ENCODE assay signal across 12 mouse cellular contexts in the genomic region with DNA sequence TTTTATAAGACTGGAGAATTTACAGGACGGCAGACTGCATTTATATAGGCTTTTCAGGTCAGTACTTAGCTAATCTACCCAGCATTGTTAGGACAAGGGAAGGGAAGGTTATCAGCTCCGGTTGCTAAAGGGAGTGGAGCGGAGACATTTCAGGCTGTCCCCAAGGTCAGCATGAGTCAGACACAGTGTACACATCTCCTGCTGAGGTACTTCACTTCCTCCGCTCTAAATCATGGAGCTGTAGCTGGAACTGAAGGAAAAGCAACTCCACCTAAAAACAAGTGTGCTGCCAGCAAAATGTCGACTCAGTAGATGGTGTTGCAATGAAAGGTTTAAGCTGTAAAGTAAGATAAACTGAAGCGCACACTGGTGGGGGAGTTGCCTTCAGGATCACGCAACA. TPM values are rescaled to one million over a fixed set of nuclear protein-coding genes. Genes with fewer than 3 reads are reported as not detected.
DNase-seq lines count a peak whose midpoint lies in the region; ATAC-seq and TF ChIP-seq lines count a peak whose summit lies in the region.
"Had no signal": no experiment of that assay in that cellular context is flagged by ENCODE, and none has a peak within 500 bp of the region (broad histone marks: within the 10 kb centered on the region; RNA-seq: fewer than 3 reads in every experiment).

No protein-coding gene starts in this region.

- no peak overlapping the region; the same call in 1 of the 2 replicates for H3K27ac ChIP-seq in intestine, postnatal 0 days (ENCODE audit: low read depth, low read length)
- H3K27ac ChIP-seq in thymus, adult 2 months (ENCODE audit: control insufficient read depth, insufficient read depth, low read length) = no peak overlapping the region
- no peak overlapping the region for H3K27ac ChIP-seq in forebrain, embryonic 14.5 days (ENCODE audit: low read depth, low read length)
- H3K27ac ChIP-seq: limb, embryonic 15.5 days; midbrain, embryonic 15.5 days had no signal

- H3K4me1 ChIP-seq in intestine, postnatal 0 days (replicated peaks; ENCODE audit: control insufficient read depth, insufficient read depth, low read length) = peaks cover 10% of the 10 kb centered on the region; the same call in 1 of the 2 replicates
- H3K4me1 ChIP-seq in thymus, adult 2 months (replicated peaks; ENCODE audit: control insufficient read depth, insufficient read depth, low read length) = no peaks in the 10 kb centered on the region
- H3K4me1 ChIP-seq in forebrain, embryonic 14.5 days (ENCODE audit: control insufficient read depth, insufficient read depth, low read length) = no peaks in the 10 kb centered on the region
- H3K4me1 ChIP-seq: midbrain, embryonic 15.5 days had no signal

- H3K9me3 ChIP-seq in intestine, postnatal 0 days (ENCODE audit: control insufficient read depth) = no peaks in the 10 kb centered on the region
- no peaks in the 10 kb centered on the region for H3K9me3 ChIP-seq in forebrain, embryonic 14.5 days (replicated peaks; ENCODE audit: control insufficient read depth, low read length)
- H3K9me3 ChIP-seq: limb, embryonic 15.5 days; midbrain, embryonic 15.5 days had no signal

- 18% methylated on average over 7 of the region's 7 CpGs for WGBS in intestine, postnatal 0 days
- WGBS in thymus, adult 2 months = 81% methylated on average over 7 of the region's 7 CpGs
- WGBS in forebrain, embryonic 14.5 days = 83% methylated on average over 7 of the region's 7 CpGs

- peak; percentile 28 for DNase-seq in embryo, embryonic 10 days (ENCODE audit: low spot score)
- no peak for DNase-seq in embryo, embryonic 9.5 days (ENCODE audit: extremely low spot score)
- DNase-seq in 416B (ENCODE audit: low read depth) = peak; percentile 76
- DNase-seq in fibroblast of lung, adult 2 months (ENCODE audit: low read depth) = peak; percentile 40
- no peak for DNase-seq in thymus, adult 2 months
- DNase-seq in right cerebral cortex, postnatal 14 days = no peak
- no peak for DNase-seq in forebrain, embryonic 14.5 days (ENCODE audit: low spot score)
- DNase-seq: cerebellum, adult 18-20 months had no signal

- H3K4me2 ChIP-seq in intestine, postnatal 0 days (replicated peaks; ENCODE audit: low read depth) = no peak overlapping the region
- H3K4me2 ChIP-seq in forebrain, embryonic 14.5 days (ENCODE audit: low read length) = no peak overlapping the region
- H3K4me2 ChIP-seq: limb, embryonic 15.5 days; midbrain, embryonic 15.5 days had no signal

- no peak overlapping the region for H3K4me3 ChIP-seq in intestine, postnatal 0 days (ENCODE audit: low read depth, low read length)
- no peak overlapping the region for H3K4me3 ChIP-seq in thymus, adult 2 months (ENCODE audit: control insufficient read depth, insufficient read depth, low read length)
- no peak overlapping the region for H3K4me3 ChIP-seq in forebrain, embryonic 14.5 days (ENCODE audit: low read depth, low read length)
- H3K4me3 ChIP-seq: erythroblast, embryonic 14.5 days; limb, embryonic 15.5 days; midbrain, embryonic 15.5 days had no signal

- no peak for TF ChIP-seq POLR2A in thymus, adult 2 months (IDR thresholded peaks at IDR 0.05; ENCODE audit: control insufficient read depth, extremely low read depth, insufficient read depth, low read length, poor library complexity)

- H3K36me3 ChIP-seq in intestine, postnatal 0 days (ENCODE audit: control insufficient read depth, insufficient read depth) = peaks cover 5% of the 10 kb centered on the region; the same call in 1 of the 2 replicates
- no peaks in the 10 kb centered on the region for H3K36me3 ChIP-seq in thymus, adult 2 months (ENCODE audit: control insufficient read depth, insufficient read depth, low read length)
- no peaks in the 10 kb centered on the region for H3K36me3 ChIP-seq in forebrain, embryonic 14.5 days (ENCODE audit: control insufficient read depth, insufficient read depth, low read length)
- H3K36me3 ChIP-seq: limb, embryonic 15.5 days; midbrain, embryonic 15.5 days had no signal

- H3K9ac ChIP-seq in intestine, postnatal 0 days (ENCODE audit: low read depth, low read length) = no peak overlapping the region
- no peak overlapping the region for H3K9ac ChIP-seq in forebrain, embryonic 14.5 days (ENCODE audit: low read length)
- H3K9ac ChIP-seq: limb, embryonic 15.5 days; midbrain, embryonic 15.5 days had no signal

- ATAC-seq in intestine, postnatal 0 days = peak; percentile 72
- ATAC-seq in forebrain, embryonic 14.5 days = no peak
- ATAC-seq: midbrain, embryonic 15.5 days had no signal

- no peaks in the 10 kb centered on the region for H3K27me3 ChIP-seq in intestine, postnatal 0 days (replicated peaks; ENCODE audit: control insufficient read depth, insufficient read depth, low read length)
- no peaks in the 10 kb centered on the region for H3K27me3 ChIP-seq in thymus, adult 2 months (ENCODE audit: control insufficient read depth, insufficient read depth, low read length)
- no peaks in the 10 kb centered on the region for H3K27me3 ChIP-seq in forebrain, embryonic 14.5 days (replicated peaks; ENCODE audit: control insufficient read depth, insufficient read depth, low read length)
- H3K27me3 ChIP-seq: limb, embryonic 15.5 days; midbrain, embryonic 15.5 days had no signal

- TF ChIP-seq CTCF in intestine, postnatal 0 days (IDR thresholded peaks at IDR 0.05; ENCODE audit: low read depth) = no peak
- no peak for TF ChIP-seq CTCF in thymus, adult 2 months (IDR thresholded peaks at IDR 0.05; ENCODE audit: borderline replicate concordance, control insufficient read depth, extremely low read depth, insufficient read depth, low read length, poor library complexity)

RNA-seq across cellular contexts. Expression of gene Baiap2l1, which starts 36.2 kb away (rescaled TPM):
- polyA plus RNA-seq in intestine, postnatal 0 days (2015; fragmentation: Nextera tagmentation; extraction: Ambion mirVana) = 38.8 and 41.1 TPM in 2 replicates
- 1.8 and 2.2 TPM in 2 replicates for polyA plus RNA-seq in thymus, adult 2 months (2012; rRNA removed)
- 0.81 and 1.1 TPM in 2 replicates for polyA plus RNA-seq in forebrain, embryonic 14.5 days (2014; fragmentation: Nextera tagmentation; extraction: Ambion mirVana)
- polyA plus RNA-seq: erythroblast, embryonic 14.5 days had no signal

Comparison
In these comparisons a context has a peak if more than half of its experiments do, and no peak if none do; other contexts are left out.
1. DNase-seq: peak in embryo, embryonic 10 days (single experiment), 416B (single experiment) and fibroblast of lung, adult 2 months (single experiment); none in embryo, embryonic 9.5 days (single experiment), thymus, adult 2 months (single experiment), right cerebral cortex, postnatal 14 days (single experiment) and forebrain, embryonic 14.5 days (single experiment).
2. RNA of gene Baiap2l1, which starts 36.2 kb away (polyA plus RNA-seq): 38.8 to 41.1 TPM in intestine, postnatal 0 days; 1.8 to 2.2 TPM in thymus, adult 2 months and 0.81 to 1.1 TPM in forebrain, embryonic 14.5 days; every median in the first group is over 10 times any median in the second.